In genomic region chr5:8722224-8722623, GRCm38 (mm10) we compare ENCODE assay signal across 10 mouse cellular contexts.
"Had no signal": no experiment of that assay in that cellular context is flagged by ENCODE, and none has a peak within 500 bp of the region (broad histone marks: within the 10 kb centered on the region; RNA-seq: fewer than 3 reads in every experiment).

No protein-coding gene starts in this region.

- DNase-seq: kidney, adult 2 months; kidney, postnatal 14 days; liver, embryonic 13.5 days; right cerebral cortex, adult 18-20 months had no signal

- ATAC-seq: midbrain, embryonic 13.5 days had no signal

- H3K4me2 ChIP-seq: kidney, embryonic 15.5 days; limb, embryonic 15.5 days; liver, embryonic 13.5 days; midbrain, embryonic 13.5 days; neural tube, embryonic 15.5 days had no signal

- H3K36me3 ChIP-seq: kidney, embryonic 15.5 days; limb, embryonic 15.5 days; liver, embryonic 13.5 days; midbrain, embryonic 13.5 days; neural tube, embryonic 15.5 days had no signal

- H3K4me3 ChIP-seq: kidney, embryonic 15.5 days; left cerebral cortex, adult 2 months; limb, embryonic 15.5 days; liver, embryonic 13.5 days; midbrain, embryonic 13.5 days; neural tube, embryonic 15.5 days had no signal

- H3K27ac ChIP-seq: kidney, embryonic 15.5 days; left cerebral cortex, adult 2 months; limb, embryonic 15.5 days; liver, embryonic 13.5 days; midbrain, embryonic 13.5 days; neural tube, embryonic 15.5 days; stomach, postnatal 0 days had no signal

- H3K4me1 ChIP-seq: kidney, embryonic 15.5 days; limb, embryonic 15.5 days; liver, embryonic 13.5 days; midbrain, embryonic 13.5 days; neural tube, embryonic 15.5 days had no signal

- H3K9me3 ChIP-seq: kidney, embryonic 15.5 days; limb, embryonic 15.5 days; liver, embryonic 13.5 days; midbrain, embryonic 13.5 days; neural tube, embryonic 15.5 days had no signal

- H3K9ac ChIP-seq: kidney, embryonic 15.5 days; limb, embryonic 15.5 days; liver, embryonic 13.5 days; midbrain, embryonic 13.5 days; neural tube, embryonic 15.5 days had no signal

- H3K27me3 ChIP-seq: kidney, embryonic 15.5 days; limb, embryonic 15.5 days; liver, embryonic 13.5 days; midbrain, embryonic 13.5 days; neural tube, embryonic 15.5 days had no signal
